ENCODE assay signal across 8 mouse cellular contexts in the genomic region with DNA sequence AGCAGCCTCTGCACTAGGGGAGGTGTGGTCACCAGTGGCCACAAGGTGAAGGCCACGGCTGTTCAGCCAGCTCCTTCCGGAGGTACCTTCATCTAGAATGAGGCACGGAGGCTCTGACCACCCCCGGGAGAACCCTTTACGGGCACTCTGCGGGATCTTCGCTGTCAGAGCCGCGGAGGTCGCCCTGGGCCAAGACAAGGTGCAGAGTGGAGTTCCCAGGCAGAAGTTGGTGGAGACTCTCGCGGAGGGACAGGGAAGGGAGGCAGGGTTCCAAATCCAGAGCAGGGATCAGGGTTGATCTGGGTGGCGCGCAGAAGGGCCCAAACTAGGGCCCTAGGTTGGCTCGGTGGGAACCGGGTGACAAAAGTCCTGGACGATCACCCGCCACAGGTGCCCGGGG. TPM values are rescaled to one million over a fixed set of nuclear protein-coding genes. Genes with fewer than 3 reads are reported as not detected.
DNase-seq lines count a peak whose midpoint lies in the region; ATAC-seq and TF ChIP-seq lines count a peak whose summit lies in the region.

No protein-coding gene starts in this region.

- no peak for ATAC-seq in forebrain, embryonic 12.5 days (ENCODE audit: low FRiP score)
- no peak for ATAC-seq in neural tube, embryonic 13.5 days (ENCODE audit: low read depth)
- no peak for ATAC-seq in megakaryocyte, adult 5-6 weeks (ENCODE audit: poor library complexity, severe bottlenecking)

- peaks cover 17% of the 10 kb centered on the region for H3K4me1 ChIP-seq in forebrain, embryonic 12.5 days
- H3K4me1 ChIP-seq in limb, embryonic 10.5 days, result peaks cover 27% of the 10 kb centered on the region
- peaks cover 21% of the 10 kb centered on the region for H3K4me1 ChIP-seq in neural tube, embryonic 13.5 days (replicated peaks)

- peak overlapping the region; percentile 36; the same call in 1 of the 2 replicates for H3K9ac ChIP-seq in forebrain, embryonic 12.5 days
- peak overlapping the region; percentile 70 for H3K9ac ChIP-seq in neural tube, embryonic 13.5 days

- DNase-seq in left cerebral cortex, adult 2 months (ENCODE audit: extremely low spot score in 1 of 2, low spot score in 2 of 2), result no peak
- no peak for DNase-seq in left cerebral cortex, postnatal 36 days (ENCODE audit: low spot score in 2 of 2)
- DNase-seq in limb, embryonic 10.5 days (ENCODE audit: low spot score), result peak; percentile 51
- DNase-seq in cerebellum, adult 8-10 months, result no peak
- no peak for DNase-seq in gastrocnemius, adult 8-10 months (ENCODE audit: low spot score in 2 of 2)

- peak overlapping the region; percentile 57 for H3K4me2 ChIP-seq in forebrain, embryonic 12.5 days
- H3K4me2 ChIP-seq in neural tube, embryonic 13.5 days, result peak overlapping the region; percentile 67

- intact Hi-C loops in left cerebral cortex, adult 2 months (cut with DNase I), result no loop called here
- intact Hi-C loops in left cerebral cortex, postnatal 36 days (cut with DNase I), result no loop called here

- under 1% methylated on average over 19 of the region's 19 CpGs for WGBS in forebrain, embryonic 12.5 days
- WGBS in limb, embryonic 10.5 days, result 2% methylated on average over 19 of the region's 19 CpGs
- 1% methylated on average over 19 of the region's 19 CpGs for WGBS in neural tube, embryonic 13.5 days

- peaks cover 8% of the 10 kb centered on the region for H3K36me3 ChIP-seq in forebrain, embryonic 12.5 days (replicated peaks)
- peaks cover 4% of the 10 kb centered on the region; the same call in 1 of the 2 replicates for H3K36me3 ChIP-seq in limb, embryonic 10.5 days
- H3K36me3 ChIP-seq in neural tube, embryonic 13.5 days, result 0 out of 2 replicates have a peak, but pooled peaks cover 3% of the 10 kb centered on the region

- no peak for TF ChIP-seq CTCF in left cerebral cortex, adult 2 months (IDR thresholded peaks at IDR 0.05)

- peak overlapping the region; percentile 59 for H3K4me3 ChIP-seq in left cerebral cortex, adult 2 months
- H3K4me3 ChIP-seq in forebrain, embryonic 12.5 days (replicated peaks), result peak overlapping the region; percentile 39
- peak overlapping the region; percentile 61 for H3K4me3 ChIP-seq in limb, embryonic 10.5 days
- H3K4me3 ChIP-seq in neural tube, embryonic 13.5 days, result peak overlapping the region; percentile 43

- peaks cover 73% of the 10 kb centered on the region for H3K27me3 ChIP-seq in forebrain, embryonic 12.5 days
- peaks cover 72% of the 10 kb centered on the region for H3K27me3 ChIP-seq in limb, embryonic 10.5 days (ENCODE audit: low read depth, poor library complexity, severe bottlenecking)
- peaks cover 73% of the 10 kb centered on the region for H3K27me3 ChIP-seq in neural tube, embryonic 13.5 days

- no peak overlapping the region for H3K27ac ChIP-seq in left cerebral cortex, adult 2 months
- no peak overlapping the region for H3K27ac ChIP-seq in forebrain, embryonic 12.5 days
- peak overlapping the region; percentile 67 for H3K27ac ChIP-seq in limb, embryonic 10.5 days
- H3K27ac ChIP-seq in neural tube, embryonic 13.5 days (replicated peaks), result no peak overlapping the region

- H3K9me3 ChIP-seq in forebrain, embryonic 12.5 days, result 0 out of 2 replicates have a peak, but pooled peaks cover 4% of the 10 kb centered on the region
- no peaks in the 10 kb centered on the region for H3K9me3 ChIP-seq in limb, embryonic 10.5 days (replicated peaks)
- no peaks in the 10 kb centered on the region for H3K9me3 ChIP-seq in neural tube, embryonic 13.5 days

RNA-seq across cellular contexts. Expression of gene Zfp853, which starts 0.5 kb away (rescaled TPM):
- 1 to 10 TPM; 5.8 to 7.1 TPM for total RNA-seq in left cerebral cortex, adult 2 months (2021)
- total RNA-seq in left cerebral cortex, postnatal 36 days (2021), result 1 to 10 TPM; 6.4 to 7.3 TPM
- 0.09 TPM in 1 of 2 replicates, not detected in the other for polyA plus RNA-seq in forebrain, embryonic 12.5 days (2016; fragmentation: Nextera tagmentation; extraction: Ambion mirVana)
- polyA plus RNA-seq in limb, embryonic 10.5 days (2016; fragmentation: Nextera tagmentation; extraction: Ambion mirVana), result 0.06 TPM in 1 of 2 replicates, not detected in the other
- polyA plus RNA-seq in neural tube, embryonic 13.5 days (2015; fragmentation: Nextera tagmentation; extraction: Ambion mirVana), result 0.10 and 0.11 TPM in 2 replicates
- total RNA-seq in megakaryocyte, adult 5-6 weeks (2015), result 0.09 TPM in 1 of 2 replicates, not detected in the other
- not detected in 2 replicates for total RNA-seq in megakaryocyte, adult 5-6 weeks (2017)
- not detected for total RNA-seq in gastrocnemius, adult 8-10 months (2022)

RNA-seq across cellular contexts. Expression of gene E130309D02Rik, which starts 22.3 kb away (rescaled TPM):
- 10 to 100 TPM; 24.2 to 25.5 TPM for total RNA-seq in left cerebral cortex, adult 2 months (2021)
- 10 to 100 TPM; 24.8 to 27.9 TPM for total RNA-seq in left cerebral cortex, postnatal 36 days (2021)
- 60.4 and 61.5 TPM in 2 replicates for polyA plus RNA-seq in forebrain, embryonic 12.5 days (2016; fragmentation: Nextera tagmentation; extraction: Ambion mirVana)
- 67.3 and 79.0 TPM in 2 replicates for polyA plus RNA-seq in limb, embryonic 10.5 days (2016; fragmentation: Nextera tagmentation; extraction: Ambion mirVana)
- polyA plus RNA-seq in neural tube, embryonic 13.5 days (2015; fragmentation: Nextera tagmentation; extraction: Ambion mirVana), result 35.7 and 38.0 TPM in 2 replicates
- 22.4 TPM in 2 replicates for total RNA-seq in megakaryocyte, adult 5-6 weeks (2015)
- total RNA-seq in megakaryocyte, adult 5-6 weeks (2017), result 10.2 and 13.7 TPM in 2 replicates
- 10 to 100 TPM; 10.2 to 12.2 (median 11.2) TPM for total RNA-seq in gastrocnemius, adult 8-10 months (2022)

RNA-seq across cellular contexts. Expression of gene Zfp316, which starts 23.1 kb away (rescaled TPM):
- 10 to 100 TPM; 20.0 to 23.4 TPM for total RNA-seq in left cerebral cortex, adult 2 months (2021)
- total RNA-seq in left cerebral cortex, postnatal 36 days (2021), result 10 to 100 TPM; 21.3 to 26.9 TPM
- polyA plus RNA-seq in forebrain, embryonic 12.5 days (2016; fragmentation: Nextera tagmentation; extraction: Ambion mirVana), result 13.2 and 13.9 TPM in 2 replicates
- 3.4 and 4.4 TPM in 2 replicates for polyA plus RNA-seq in limb, embryonic 10.5 days (2016; fragmentation: Nextera tagmentation; extraction: Ambion mirVana)
- 10.1 and 10.5 TPM in 2 replicates for polyA plus RNA-seq in neural tube, embryonic 13.5 days (2015; fragmentation: Nextera tagmentation; extraction: Ambion mirVana)
- total RNA-seq in megakaryocyte, adult 5-6 weeks (2015), result 0.32 and 0.47 TPM in 2 replicates
- total RNA-seq in megakaryocyte, adult 5-6 weeks (2017), result 1.2 and 1.4 TPM in 2 replicates
- total RNA-seq in gastrocnemius, adult 8-10 months (2022), result 1 to 10 TPM; 3.5 to 4.8 (median 4.4) TPM

RNA-seq across cellular contexts. Expression of gene Zdhhc4, which starts 36.2 kb away (rescaled TPM):
- 10 to 100 TPM; 41.8 to 42.3 TPM for total RNA-seq in left cerebral cortex, adult 2 months (2021)
- 10 to 100 TPM; 38.6 to 46.2 TPM for total RNA-seq in left cerebral cortex, postnatal 36 days (2021)
- polyA plus RNA-seq in forebrain, embryonic 12.5 days (2016; fragmentation: Nextera tagmentation; extraction: Ambion mirVana), result 73.8 and 78.2 TPM in 2 replicates
- 71.9 and 72.5 TPM in 2 replicates for polyA plus RNA-seq in limb, embryonic 10.5 days (2016; fragmentation: Nextera tagmentation; extraction: Ambion mirVana)
- polyA plus RNA-seq in neural tube, embryonic 13.5 days (2015; fragmentation: Nextera tagmentation; extraction: Ambion mirVana), result 71.3 and 74.0 TPM in 2 replicates
- total RNA-seq in megakaryocyte, adult 5-6 weeks (2015), result 48.5 and 55.0 TPM in 2 replicates
- total RNA-seq in megakaryocyte, adult 5-6 weeks (2017), result 22.3 and 24.6 TPM in 2 replicates
- total RNA-seq in gastrocnemius, adult 8-10 months (2022), result 10 to 100 TPM; 33.7 to 45.5 (median 37.9) TPM

RNA-seq across cellular contexts. Expression of gene Zfp12, which starts 57.9 kb away (rescaled TPM):
- 10 to 100 TPM; 31.4 to 32.9 TPM for total RNA-seq in left cerebral cortex, adult 2 months (2021)
- 10 to 100 TPM; 28.0 to 34.5 TPM for total RNA-seq in left cerebral cortex, postnatal 36 days (2021)
- 28.5 and 29.1 TPM in 2 replicates for polyA plus RNA-seq in forebrain, embryonic 12.5 days (2016; fragmentation: Nextera tagmentation; extraction: Ambion mirVana)
- 19.5 and 22.2 TPM in 2 replicates for polyA plus RNA-seq in limb, embryonic 10.5 days (2016; fragmentation: Nextera tagmentation; extraction: Ambion mirVana)
- polyA plus RNA-seq in neural tube, embryonic 13.5 days (2015; fragmentation: Nextera tagmentation; extraction: Ambion mirVana), result 22.0 and 23.6 TPM in 2 replicates
- 1.5 and 3.1 TPM in 2 replicates for total RNA-seq in megakaryocyte, adult 5-6 weeks (2015)
- 6.4 and 6.7 TPM in 2 replicates for total RNA-seq in megakaryocyte, adult 5-6 weeks (2017)
- total RNA-seq in gastrocnemius, adult 8-10 months (2022), result 1 to 10 TPM; 5.9 to 7.8 (median 7.2) TPM

Comparison
In these comparisons a context has a peak if more than half of its experiments do, and no peak if none do; other contexts are left out.
1. RNA of gene Zfp853, which starts 0.5 kb away (total RNA-seq): 6.4 to 7.3 TPM in left cerebral cortex, postnatal 36 days and 5.8 to 7.1 TPM in left cerebral cortex, adult 2 months; 0.09 TPM in megakaryocyte, adult 5-6 weeks and not detected in gastrocnemius, adult 8-10 months; every median in the first group is over 4 times any median in the second.
2. Peak in every context shown above with its lines, with median percentiles within 50 percentile points of each other: H3K4me3 ChIP-seq.